Mouse (Mus musculus): ENCODE data around the gene Gm10577. TPM values are rescaled to one million over a fixed set of nuclear protein-coding genes. Genes with fewer than 3 reads are reported as not detected.
A peak's percentile ranks its signal among the peaks of the same experiment; 100 is the strongest.

The Gm10577 gene
- polyA plus RNA-seq, 1 experiment from 2014 or later: not detected

GRCm38 (mm10) chr4:101001073-101001472 is 19.4 kb downstream of the Gm10577 start:
- DNase-seq (ENCODE audit: low spot score) (no peak), ATAC-seq (replicated peaks; ENCODE audit: low FRiP score) (no peak)

GRCm38 (mm10) chr4:101000622-101001021 is 19.9 kb downstream of the Gm10577 start:
- no peak overlapping the region for H3K4me2 ChIP-seq
- no peak for DNase-seq (ENCODE audit: low spot score)
- 84% methylated on average over 3 of the region's 3 CpGs for WGBS

More at GRCm38 (mm10) chr4:101001073-101001472, 19.4 kb downstream of the Gm10577 start:
- Histone ChIP-seq H3K27ac (ENCODE audit: low read depth, low read length) (no peak overlapping the region), H3K4me1 (replicated peaks; ENCODE audit: control insufficient read depth, insufficient read depth, low read length) (no peaks in the 10 kb centered on the region), H3K27me3 (replicated peaks; ENCODE audit: control insufficient read depth, insufficient read depth, low read length) (no peaks in the 10 kb centered on the region), H3K9me3 (ENCODE audit: control insufficient read depth, low read length) (no peaks in the 10 kb centered on the region), H3K36me3 (ENCODE audit: control insufficient read depth, insufficient read depth, low read length) (0 out of 2 replicates have a peak, but pooled peaks cover 2% of the 10 kb centered on the region), H3K4me3 (ENCODE audit: low read depth, low read length) (no peak overlapping the region), H3K9ac (ENCODE audit: low read depth, low read length) (no peak overlapping the region), H3K4me2 (no peak overlapping the region)
- 91% methylated on average over 6 of the region's 6 CpGs for WGBS

GRCm38 (mm10) chr4:100998906-100999305 is 21.6 kb downstream of the Gm10577 start:
- Histone ChIP-seq H3K4me1 (replicated peaks; ENCODE audit: control insufficient read depth, insufficient read depth, low read length) (no peaks in the 10 kb centered on the region), H3K4me2 (no peak overlapping the region), H3K36me3 (ENCODE audit: control insufficient read depth, insufficient read depth, low read length) (0 out of 2 replicates have a peak, but pooled peaks cover 2% of the 10 kb centered on the region), H3K27ac (ENCODE audit: low read depth, low read length) (no peak overlapping the region), H3K4me3 (ENCODE audit: low read depth, low read length) (no peak overlapping the region), H3K27me3 (replicated peaks; ENCODE audit: control insufficient read depth, insufficient read depth, low read length) (no peaks in the 10 kb centered on the region), H3K9me3 (ENCODE audit: control insufficient read depth, low read length) (no peaks in the 10 kb centered on the region), H3K9ac (ENCODE audit: low read depth, low read length) (no peak overlapping the region)
- ATAC-seq (replicated peaks; ENCODE audit: low FRiP score) (no peak), DNase-seq (ENCODE audit: low spot score) (no peak)
- 91% methylated on average over 8 of the region's 8 CpGs for WGBS

More at GRCm38 (mm10) chr4:101000622-101001021, 19.9 kb downstream of the Gm10577 start:
- Histone ChIP-seq H3K27ac (ENCODE audit: low read depth, low read length) (no peak overlapping the region), H3K4me3 (ENCODE audit: low read depth, low read length) (no peak overlapping the region), H3K27me3 (replicated peaks; ENCODE audit: control insufficient read depth, insufficient read depth, low read length) (no peaks in the 10 kb centered on the region), H3K9ac (ENCODE audit: low read depth, low read length) (no peak overlapping the region), H3K4me1 (replicated peaks; ENCODE audit: control insufficient read depth, insufficient read depth, low read length) (no peaks in the 10 kb centered on the region), H3K9me3 (ENCODE audit: control insufficient read depth, low read length) (no peaks in the 10 kb centered on the region), H3K36me3 (ENCODE audit: control insufficient read depth, insufficient read depth, low read length) (0 out of 2 replicates have a peak, but pooled peaks cover 2% of the 10 kb centered on the region)
- ATAC-seq (replicated peaks; ENCODE audit: low FRiP score): no peak

GRCm38 (mm10) chr4:100998145-100998544 is 22.4 kb downstream of the Gm10577 start:
- peaks cover 4% of the 10 kb centered on the region for H3K4me1 ChIP-seq (replicated peaks; ENCODE audit: control insufficient read depth, insufficient read depth, low read length)
- no peak for ATAC-seq (replicated peaks; ENCODE audit: low FRiP score)
- no peak overlapping the region for H3K4me3 ChIP-seq (ENCODE audit: low read depth, low read length)
- H3K4me2 ChIP-seq: no peak overlapping the region
- 0 out of 2 replicates have a peak, but pooled peaks cover 2% of the 10 kb centered on the region for H3K36me3 ChIP-seq (ENCODE audit: control insufficient read depth, insufficient read depth, low read length)
- no peak overlapping the region for H3K27ac ChIP-seq (ENCODE audit: low read depth, low read length)
- no peak overlapping the region for H3K9ac ChIP-seq (ENCODE audit: low read depth, low read length)
- DNase-seq (ENCODE audit: low spot score): no peak
- no peaks in the 10 kb centered on the region for H3K9me3 ChIP-seq (ENCODE audit: control insufficient read depth, low read length)
- no peaks in the 10 kb centered on the region for H3K27me3 ChIP-seq (replicated peaks; ENCODE audit: control insufficient read depth, insufficient read depth, low read length)
- 20% methylated on average over 2 of the region's 2 CpGs for WGBS

- Histone ChIP-seq H3K4me2 (no peak overlapping the region), H3K9me3 (ENCODE audit: control insufficient read depth, low read length) (no peaks in the 10 kb centered on the region), H3K27ac (ENCODE audit: low read depth, low read length) (no peak overlapping the region), H3K36me3 (ENCODE audit: control insufficient read depth, insufficient read depth, low read length) (no peaks in the 10 kb centered on the region), H3K4me1 (replicated peaks; ENCODE audit: control insufficient read depth, insufficient read depth, low read length) (peaks cover 15% of the 10 kb centered on the region), H3K4me3 (ENCODE audit: low read depth, low read length) (no peak overlapping the region), H3K27me3 (replicated peaks; ENCODE audit: control insufficient read depth, insufficient read depth, low read length) (no peaks in the 10 kb centered on the region), H3K9ac (ENCODE audit: low read depth, low read length) (no peak overlapping the region)
- DNase-seq (ENCODE audit: low spot score) (no peak), ATAC-seq (replicated peaks; ENCODE audit: low FRiP score) (no peak)
- 87% methylated on average over 4 of the region's 4 CpGs for WGBS
These were observed 24.3 kb downstream of the Gm10577 start for GRCm38 (mm10) chr4:100996060-100996651.

- H3K27ac ChIP-seq (ENCODE audit: low read depth, low read length): peak overlapping the region; percentile 89; the same call in 1 of the 2 replicates
- H3K9ac ChIP-seq (ENCODE audit: low read depth, low read length): peak overlapping the region; percentile 53; the same call in 1 of the 2 replicates
- ATAC-seq (replicated peaks; ENCODE audit: low FRiP score) (no peak), DNase-seq (ENCODE audit: low spot score) (no peak)
- peaks cover 15% of the 10 kb centered on the region for H3K4me1 ChIP-seq (replicated peaks; ENCODE audit: control insufficient read depth, insufficient read depth, low read length)
- peak overlapping the region; percentile 65 for H3K4me2 ChIP-seq
- no peaks in the 10 kb centered on the region for H3K36me3 ChIP-seq (ENCODE audit: control insufficient read depth, insufficient read depth, low read length)
- peak overlapping the region; percentile 41; the same call in 1 of the 2 replicates for H3K4me3 ChIP-seq (ENCODE audit: low read depth, low read length)
- no peaks in the 10 kb centered on the region for H3K9me3 ChIP-seq (ENCODE audit: control insufficient read depth, low read length)
- WGBS: 85% methylated on average over 5 of the region's 5 CpGs
- no peaks in the 10 kb centered on the region for H3K27me3 ChIP-seq (replicated peaks; ENCODE audit: control insufficient read depth, insufficient read depth, low read length)
These were observed 24.9 kb downstream of the Gm10577 start for GRCm38 (mm10) chr4:100995617-100996016.

GRCm38 (mm10) chr4:100994442-100995255 is 25.8 kb downstream of the Gm10577 start:
- peak overlapping the region; percentile 65 for H3K4me2 ChIP-seq
- peak; percentile 62 for DNase-seq (ENCODE audit: low spot score)
- peaks cover 15% of the 10 kb centered on the region for H3K4me1 ChIP-seq (replicated peaks; ENCODE audit: control insufficient read depth, insufficient read depth, low read length)
- no peaks in the 10 kb centered on the region for H3K27me3 ChIP-seq (replicated peaks; ENCODE audit: control insufficient read depth, insufficient read depth, low read length)
- 0 out of 2 replicates have a peak, but pooled peaks cover 2% of the 10 kb centered on the region for H3K36me3 ChIP-seq (ENCODE audit: control insufficient read depth, insufficient read depth, low read length)
- 26% methylated on average over 18 of the region's 18 CpGs for WGBS
- no peaks in the 10 kb centered on the region for H3K9me3 ChIP-seq (ENCODE audit: control insufficient read depth, low read length)
- peak overlapping the region; percentile 89 for H3K27ac ChIP-seq (ENCODE audit: low read depth, low read length)
- H3K4me3 ChIP-seq (ENCODE audit: low read depth, low read length): peak overlapping the region; percentile 41
- peak; percentile 89 for ATAC-seq (replicated peaks; ENCODE audit: low FRiP score)
- H3K9ac ChIP-seq (ENCODE audit: low read depth, low read length): peak overlapping the region; percentile 53

- H3K27ac ChIP-seq (ENCODE audit: low read depth, low read length): peak overlapping the region; percentile 64; the same call in 1 of the 2 replicates
- 61% methylated on average over 6 of the region's 6 CpGs for WGBS
- peak; percentile 72 for ATAC-seq (replicated peaks; ENCODE audit: low FRiP score)
- H3K9ac ChIP-seq (ENCODE audit: low read depth, low read length): no peak overlapping the region
- H3K27me3 ChIP-seq (replicated peaks; ENCODE audit: control insufficient read depth, insufficient read depth, low read length): no peaks in the 10 kb centered on the region
- no peak overlapping the region for H3K4me2 ChIP-seq
- no peaks in the 10 kb centered on the region for H3K9me3 ChIP-seq (ENCODE audit: control insufficient read depth, low read length)
- 0 out of 2 replicates have a peak, but pooled peaks cover 2% of the 10 kb centered on the region for H3K36me3 ChIP-seq (ENCODE audit: control insufficient read depth, insufficient read depth, low read length)
- H3K4me3 ChIP-seq (ENCODE audit: low read depth, low read length): no peak overlapping the region
- peaks cover 15% of the 10 kb centered on the region for H3K4me1 ChIP-seq (replicated peaks; ENCODE audit: control insufficient read depth, insufficient read depth, low read length)
- no peak for DNase-seq (ENCODE audit: low spot score)
These were observed 28.4 kb downstream of the Gm10577 start for GRCm38 (mm10) chr4:100992086-100992485.

Data from liver, embryonic 11.5 days (tissue).